Mouse (Mus musculus): ENCODE results near the gene Cd247. TPM values are rescaled to one million over a fixed set of nuclear protein-coding genes. Genes with fewer than 3 reads are reported as not detected.

Gene Cd247
- total and polyA plus RNA-seq, 2 experiments from 2014 or later, result 0.83 TPM; not detected in 1

DNA sequence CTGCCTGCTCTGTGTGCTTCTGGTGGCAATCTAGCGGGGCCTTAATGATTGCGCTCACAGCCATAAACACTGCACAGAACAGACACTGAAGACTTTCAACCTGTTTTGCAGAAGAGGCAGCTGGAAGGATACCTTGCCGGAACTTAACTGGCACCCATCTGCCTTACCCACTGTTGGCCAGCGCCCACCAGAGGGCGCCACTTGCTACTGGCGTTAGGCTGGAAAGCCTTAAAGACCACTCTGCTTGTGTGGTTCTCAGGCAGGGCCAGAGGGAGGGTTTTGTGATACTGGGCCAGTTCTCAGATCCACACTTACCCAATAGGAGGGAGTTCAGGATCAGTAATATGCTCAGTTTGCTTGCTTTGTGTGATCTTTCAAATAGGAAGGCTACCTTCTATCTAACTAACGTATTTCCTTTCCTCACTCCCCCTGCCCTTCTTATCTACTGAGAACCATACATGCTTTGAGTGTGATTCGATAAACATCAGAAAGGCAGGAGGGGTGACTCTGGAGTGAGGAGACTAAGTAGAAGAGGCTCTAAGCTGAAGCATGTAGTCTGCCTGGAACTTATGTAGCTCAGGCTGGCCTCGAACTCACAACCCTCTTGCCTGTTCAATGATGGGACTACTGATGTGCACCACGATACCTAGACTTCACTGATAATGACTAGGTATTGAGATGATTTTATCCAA lies 65.4 kb downstream of the Cd247 start:
- ATAC-seq (ENCODE audit: low FRiP score) (no peak), DNase-seq (ENCODE audit: low spot score) (peak; percentile 65)
- no peak overlapping the region for H3K4me2 ChIP-seq (ENCODE audit: low read depth, low read length, poor library complexity, severe bottlenecking)
- H3K4me1 ChIP-seq (ENCODE audit: insufficient read depth, low read length), result no peaks in the 10 kb centered on the region
- H3K4me3 ChIP-seq (ENCODE audit: low read depth, low read length), result no peak overlapping the region
- no peak overlapping the region for H3K9ac ChIP-seq (replicated peaks; ENCODE audit: low read length, poor library complexity, severe bottlenecking)
- no peaks in the 10 kb centered on the region for H3K27me3 ChIP-seq (ENCODE audit: insufficient read depth, low read length)
- no peaks in the 10 kb centered on the region for H3K36me3 ChIP-seq (ENCODE audit: insufficient read depth, low read length)
- H3K27ac ChIP-seq (ENCODE audit: low read depth, low read length), result no peak overlapping the region
- WGBS, result 61% methylated on average over 10 of the region's 10 CpGs
- H3K9me3 ChIP-seq (ENCODE audit: low read length), result no peaks in the 10 kb centered on the region
- TF ChIP-seq CTCF (IDR thresholded peaks at IDR 0.05), result peak; percentile 79

GRCm38 (mm10) chr1:165855759-165856545 lies 67.5 kb downstream of the Cd247 start:
- Histone ChIP-seq H3K4me2 (ENCODE audit: low read depth, low read length, poor library complexity, severe bottlenecking) (no peak overlapping the region), H3K27me3 (ENCODE audit: insufficient read depth, low read length) (no peaks in the 10 kb centered on the region), H3K4me3 (ENCODE audit: low read depth, low read length) (no peak overlapping the region), H3K36me3 (ENCODE audit: insufficient read depth, low read length) (no peaks in the 10 kb centered on the region), H3K27ac (ENCODE audit: low read depth, low read length) (no peak overlapping the region), H3K4me1 (ENCODE audit: insufficient read depth, low read length) (no peaks in the 10 kb centered on the region), H3K9ac (replicated peaks; ENCODE audit: low read length, poor library complexity, severe bottlenecking) (no peak overlapping the region), H3K9me3 (ENCODE audit: low read length) (no peaks in the 10 kb centered on the region)
- no peak for TF ChIP-seq CTCF (IDR thresholded peaks at IDR 0.05)
- no peak for ATAC-seq (ENCODE audit: low FRiP score)
- DNase-seq (ENCODE audit: low spot score), result no peak
- WGBS, result 59% methylated on average over 9 of the region's 9 CpGs

DNA sequence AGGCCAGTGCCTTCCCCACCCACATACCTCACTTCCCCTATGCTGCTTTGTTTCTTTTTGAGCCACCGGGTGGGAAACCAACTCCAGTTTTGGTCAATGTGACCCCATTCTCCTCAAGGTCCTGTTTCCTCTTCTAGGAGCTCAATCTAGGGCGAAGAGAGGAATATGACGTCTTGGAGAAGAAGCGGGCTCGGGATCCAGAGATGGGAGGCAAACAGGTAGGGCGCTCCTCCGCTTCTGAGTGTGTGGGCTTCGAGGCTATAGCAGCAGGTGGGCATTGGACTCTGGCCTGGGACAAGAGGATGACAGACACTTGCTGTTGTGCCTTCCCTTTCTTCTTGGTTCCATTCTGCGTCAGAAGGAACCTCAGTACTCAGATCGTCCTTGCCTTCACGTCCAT lies 68.8 kb downstream of the Cd247 start:
- H3K9me3 ChIP-seq (ENCODE audit: low read length), result no peaks in the 10 kb centered on the region
- no peak overlapping the region for H3K9ac ChIP-seq (replicated peaks; ENCODE audit: low read length, poor library complexity, severe bottlenecking)
- H3K36me3 ChIP-seq (ENCODE audit: insufficient read depth, low read length), result no peaks in the 10 kb centered on the region
- DNase-seq (ENCODE audit: low spot score) (no peak), ATAC-seq (ENCODE audit: low FRiP score) (no peak)
- H3K27ac ChIP-seq (ENCODE audit: low read depth, low read length), result no peak overlapping the region
- H3K27me3 ChIP-seq (ENCODE audit: insufficient read depth, low read length), result no peaks in the 10 kb centered on the region
- TF ChIP-seq CTCF (IDR thresholded peaks at IDR 0.05), result no peak
- H3K4me3 ChIP-seq (ENCODE audit: low read depth, low read length), result no peak overlapping the region
- H3K4me1 ChIP-seq (ENCODE audit: insufficient read depth, low read length), result no peaks in the 10 kb centered on the region
- WGBS, result 93% methylated on average over 11 of the region's 11 CpGs
- H3K4me2 ChIP-seq (ENCODE audit: low read depth, low read length, poor library complexity, severe bottlenecking), result no peak overlapping the region

DNA sequence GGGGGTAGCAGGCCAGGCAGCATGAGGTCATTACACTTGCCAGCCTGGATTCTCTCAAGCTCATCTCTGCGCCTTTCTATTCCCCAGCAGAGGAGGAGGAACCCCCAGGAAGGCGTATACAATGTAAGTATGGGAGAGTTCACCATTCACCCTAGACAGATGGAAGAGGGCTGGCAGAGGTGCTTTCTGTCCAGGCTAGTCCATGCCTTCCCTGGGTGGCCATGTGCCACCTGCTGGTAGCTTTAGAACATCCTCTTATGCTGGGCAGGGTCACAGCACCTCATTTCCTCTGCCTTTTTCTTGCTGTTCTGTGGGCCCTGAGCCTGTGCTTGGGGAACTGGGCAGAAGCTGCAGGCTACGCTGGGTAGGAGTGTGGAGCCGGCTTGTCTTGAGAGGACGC lies 69.9 kb downstream of the Cd247 start:
- WGBS, result 84% methylated on average over 5 of the region's 5 CpGs
- Histone ChIP-seq H3K4me1 (ENCODE audit: insufficient read depth, low read length) (no peaks in the 10 kb centered on the region), H3K36me3 (ENCODE audit: insufficient read depth, low read length) (no peaks in the 10 kb centered on the region), H3K9ac (replicated peaks; ENCODE audit: low read length, poor library complexity, severe bottlenecking) (no peak overlapping the region), H3K9me3 (ENCODE audit: low read length) (no peaks in the 10 kb centered on the region), H3K4me2 (ENCODE audit: low read depth, low read length, poor library complexity, severe bottlenecking) (no peak overlapping the region), H3K4me3 (ENCODE audit: low read depth, low read length) (no peak overlapping the region), H3K27me3 (ENCODE audit: insufficient read depth, low read length) (no peaks in the 10 kb centered on the region), H3K27ac (ENCODE audit: low read depth, low read length) (no peak overlapping the region)
- DNase-seq (ENCODE audit: low spot score), result no peak
- peak; percentile 57 for TF ChIP-seq CTCF (IDR thresholded peaks at IDR 0.05)
- no peak for ATAC-seq (ENCODE audit: low FRiP score)

GRCm38 (mm10) chr1:165860373-165861234 lies 72.1 kb downstream of the Cd247 start:
- ATAC-seq (ENCODE audit: low FRiP score) (no peak), DNase-seq (ENCODE audit: low spot score) (no peak)
- Histone ChIP-seq H3K9me3 (ENCODE audit: low read length) (no peaks in the 10 kb centered on the region), H3K4me1 (ENCODE audit: insufficient read depth, low read length) (no peaks in the 10 kb centered on the region), H3K4me2 (ENCODE audit: low read depth, low read length, poor library complexity, severe bottlenecking) (no peak overlapping the region), H3K4me3 (ENCODE audit: low read depth, low read length) (no peak overlapping the region), H3K27me3 (ENCODE audit: insufficient read depth, low read length) (no peaks in the 10 kb centered on the region), H3K27ac (ENCODE audit: low read depth, low read length) (no peak overlapping the region), H3K36me3 (ENCODE audit: insufficient read depth, low read length) (no peaks in the 10 kb centered on the region), H3K9ac (replicated peaks; ENCODE audit: low read length, poor library complexity, severe bottlenecking) (no peak overlapping the region)
- 80% methylated on average over 9 of the region's 9 CpGs for WGBS
- TF ChIP-seq CTCF (IDR thresholded peaks at IDR 0.05), result no peak

Data from midbrain, postnatal 0 days (tissue).